ENCODE assay signal across 8 mouse cellular contexts in genomic region chr11:3573092-3573491, GRCm38 (mm10). TPM values are rescaled to one million over a fixed set of nuclear protein-coding genes. Genes with fewer than 3 reads are reported as not detected.
DNase-seq lines count a peak whose midpoint lies in the region; ATAC-seq and TF ChIP-seq lines count a peak whose summit lies in the region.

No protein-coding gene starts in this region.

- TF ChIP-seq POLR2A in thymus, adult 2 months (IDR thresholded peaks at IDR 0.05; ENCODE audit: control insufficient read depth, extremely low read depth, insufficient read depth, low read length, poor library complexity) = no peak

- H3K9ac ChIP-seq in hindbrain, embryonic 11.5 days (ENCODE audit: low read depth, low read length) = no peak overlapping the region
- H3K9ac ChIP-seq in neural tube, embryonic 11.5 days (ENCODE audit: low read length) = peak overlapping the region; percentile 44
- no peak overlapping the region for H3K9ac ChIP-seq in forebrain, embryonic 13.5 days

- no peak overlapping the region for H3K4me3 ChIP-seq in thymus, adult 2 months (ENCODE audit: control insufficient read depth, insufficient read depth, low read length)
- H3K4me3 ChIP-seq in hindbrain, embryonic 11.5 days (ENCODE audit: low read depth, low read length) = no peak overlapping the region
- no peak overlapping the region for H3K4me3 ChIP-seq in neural tube, embryonic 11.5 days (ENCODE audit: low read depth, low read length)
- H3K4me3 ChIP-seq in forebrain, embryonic 13.5 days = no peak overlapping the region

- H3K27me3 ChIP-seq in thymus, adult 2 months (ENCODE audit: control insufficient read depth, insufficient read depth, low read length) = no peaks in the 10 kb centered on the region
- no peaks in the 10 kb centered on the region for H3K27me3 ChIP-seq in hindbrain, embryonic 11.5 days (ENCODE audit: control insufficient read depth, insufficient read depth, low read length)
- H3K27me3 ChIP-seq in neural tube, embryonic 11.5 days (ENCODE audit: control insufficient read depth, insufficient read depth, low read length) = no peaks in the 10 kb centered on the region
- no peaks in the 10 kb centered on the region for H3K27me3 ChIP-seq in forebrain, embryonic 13.5 days

- 0 out of 2 replicates have a peak, but pooled peaks cover 3% of the 10 kb centered on the region for H3K4me1 ChIP-seq in thymus, adult 2 months (replicated peaks; ENCODE audit: control insufficient read depth, insufficient read depth, low read length)
- no peaks in the 10 kb centered on the region for H3K4me1 ChIP-seq in hindbrain, embryonic 11.5 days (replicated peaks; ENCODE audit: control insufficient read depth, insufficient read depth, low read length)
- 0 out of 2 replicates have a peak, but pooled peaks cover 3% of the 10 kb centered on the region for H3K4me1 ChIP-seq in neural tube, embryonic 11.5 days (ENCODE audit: control insufficient read depth, insufficient read depth, low read length)
- no peaks in the 10 kb centered on the region for H3K4me1 ChIP-seq in forebrain, embryonic 13.5 days

- TF ChIP-seq CTCF in thymus, adult 2 months (IDR thresholded peaks at IDR 0.05; ENCODE audit: borderline replicate concordance, control insufficient read depth, extremely low read depth, insufficient read depth, low read length, poor library complexity) = no peak

- H3K36me3 ChIP-seq in thymus, adult 2 months (ENCODE audit: control insufficient read depth, insufficient read depth, low read length) = no peaks in the 10 kb centered on the region
- no peaks in the 10 kb centered on the region for H3K36me3 ChIP-seq in hindbrain, embryonic 11.5 days (ENCODE audit: control insufficient read depth, insufficient read depth, low read length)
- H3K36me3 ChIP-seq in neural tube, embryonic 11.5 days (ENCODE audit: control insufficient read depth, insufficient read depth, low read length) = no peaks in the 10 kb centered on the region
- H3K36me3 ChIP-seq in forebrain, embryonic 13.5 days (ENCODE audit: poor library complexity, severe bottlenecking) = no peaks in the 10 kb centered on the region

- peak; percentile 14 for DNase-seq in thymus, postnatal 4 days
- no peak for DNase-seq in thymus, adult 2 months
- DNase-seq in forelimb bud, embryonic 11.5 days (ENCODE audit: low read depth, low spot score) = peak; percentile 46
- peak; percentile 38 for DNase-seq in hindbrain, embryonic 11.5 days (ENCODE audit: low spot score)
- DNase-seq in liver = peak; percentile 62
- peak; percentile 62 for DNase-seq in neural tube, embryonic 11.5 days (ENCODE audit: low spot score)
- no peak for DNase-seq in cerebellum, adult 11-12 months

- no peaks in the 10 kb centered on the region for H3K9me3 ChIP-seq in hindbrain, embryonic 11.5 days (ENCODE audit: control insufficient read depth, low read length)
- 0 out of 2 replicates have a peak, but pooled peaks cover 2% of the 10 kb centered on the region for H3K9me3 ChIP-seq in neural tube, embryonic 11.5 days (ENCODE audit: control insufficient read depth, low read length)
- no peaks in the 10 kb centered on the region for H3K9me3 ChIP-seq in forebrain, embryonic 13.5 days (replicated peaks)

- WGBS in thymus, adult 2 months = 15% methylated on average over 9 of the region's 9 CpGs
- 11% methylated on average over 9 of the region's 9 CpGs for WGBS in hindbrain, embryonic 11.5 days
- WGBS in neural tube, embryonic 11.5 days = 14% methylated on average over 9 of the region's 9 CpGs
- WGBS in forebrain, embryonic 13.5 days = 23% methylated on average over 9 of the region's 9 CpGs

- no peak overlapping the region for H3K27ac ChIP-seq in thymus, adult 2 months (ENCODE audit: control insufficient read depth, insufficient read depth, low read length)
- no peak overlapping the region for H3K27ac ChIP-seq in hindbrain, embryonic 11.5 days (ENCODE audit: low read depth, low read length)
- no peak overlapping the region for H3K27ac ChIP-seq in neural tube, embryonic 11.5 days (ENCODE audit: low read depth, low read length)
- H3K27ac ChIP-seq in forebrain, embryonic 13.5 days = no peak overlapping the region

- ATAC-seq in hindbrain, embryonic 11.5 days (ENCODE audit: low FRiP score) = no peak
- ATAC-seq in neural tube, embryonic 11.5 days (ENCODE audit: insufficient read depth, low FRiP score, low TSS enrichment) = no peak
- ATAC-seq in forebrain, embryonic 13.5 days = no peak

- H3K4me2 ChIP-seq in hindbrain, embryonic 11.5 days (replicated peaks; ENCODE audit: low read depth, low read length) = no peak overlapping the region
- H3K4me2 ChIP-seq in neural tube, embryonic 11.5 days (ENCODE audit: low read depth) = no peak overlapping the region
- no peak overlapping the region for H3K4me2 ChIP-seq in forebrain, embryonic 13.5 days

RNA-seq across cellular contexts. Expression of gene Smtn, which starts 32.7 kb away (rescaled TPM):
- 20.8 and 21.2 TPM in 2 replicates for polyA plus RNA-seq in thymus, adult 2 months (2012; rRNA removed)
- polyA plus RNA-seq in hindbrain, embryonic 11.5 days (2014; fragmentation: Nextera tagmentation; extraction: Ambion mirVana) = 27.0 and 27.5 TPM in 2 replicates
- 37.4 and 37.6 TPM in 2 replicates for polyA plus RNA-seq in neural tube, embryonic 11.5 days (2014; fragmentation: Nextera tagmentation; extraction: Ambion mirVana)
- polyA plus RNA-seq in forebrain, embryonic 13.5 days (2015; fragmentation: Nextera tagmentation; extraction: Ambion mirVana) = 21.8 and 21.9 TPM in 2 replicates

RNA-seq across cellular contexts. Expression of gene Selenom, which starts 58.6 kb away (rescaled TPM):
- polyA plus RNA-seq in thymus, adult 2 months (2012; rRNA removed) = 24.5 and 40.8 TPM in 2 replicates
- 66.5 and 67.4 TPM in 2 replicates for polyA plus RNA-seq in hindbrain, embryonic 11.5 days (2014; fragmentation: Nextera tagmentation; extraction: Ambion mirVana)
- polyA plus RNA-seq in neural tube, embryonic 11.5 days (2014; fragmentation: Nextera tagmentation; extraction: Ambion mirVana) = 57.7 and 57.8 TPM in 2 replicates
- 28.2 and 30.3 TPM in 2 replicates for polyA plus RNA-seq in forebrain, embryonic 13.5 days (2015; fragmentation: Nextera tagmentation; extraction: Ambion mirVana)

Comparison
In these comparisons a context has a peak if more than half of its experiments do, and no peak if none do; other contexts are left out.
1. DNase-seq: peak in thymus, postnatal 4 days (single experiment), forelimb bud, embryonic 11.5 days (single experiment), hindbrain, embryonic 11.5 days (single experiment), liver (single experiment) and neural tube, embryonic 11.5 days (single experiment); none in thymus, adult 2 months (single experiment) and cerebellum, adult 11-12 months (single experiment).